Mouse (Mus musculus) cortical plate, adult 2 months (tissue): ENCODE data around the gene Gramd1b.

Experiments used
- CTCF ChIP-seq: fragments of 200-500 bp; IDR thresholded peaks from 2 replicates; pipeline ENCODE4 v1.5.1; 2011; ENCODE audit warnings: mild to moderate bottlenecking, control low read depth, low read length; ENCODE audit not compliant: insufficient read depth; ENCODE audit errors: extremely low read depth
- POLR2A ChIP-seq: fragments of 200-500 bp; IDR thresholded peaks from 2 replicates; pipeline ENCODE4 v1.6.1; 2011; ENCODE audit warnings: mild to moderate bottlenecking, low read length, control low read depth; ENCODE audit not compliant: insufficient read depth; ENCODE audit errors: extremely low read depth

GRCm38 (mm10) chr9:40301475-40301874 is 229.7 kb downstream of the Gramd1b start:
- no peak for TF ChIP-seq POLR2A
- TF ChIP-seq CTCF: no peak
